Mouse (Mus musculus): ENCODE results near the gene Aup1. TPM values are rescaled to one million over a fixed set of nuclear protein-coding genes. Genes with fewer than 3 reads are reported as not detected.

Gene Aup1
- polyA plus RNA-seq, 1 experiment from 2014 or later = 175 TPM

GRCm38 (mm10) chr6:83025221-83025620 lies 29.1 kb upstream of the Aup1 start:
- no peak overlapping the region for H3K9ac ChIP-seq (replicated peaks)
- TF ChIP-seq EP300 (IDR thresholded peaks at IDR 0.05; ENCODE audit: low read depth) = no peak
- TF ChIP-seq CTCF (IDR thresholded peaks at IDR 0.05; ENCODE audit: low read depth) = no peak
- 0 out of 2 replicates have a peak, but pooled peaks cover 3% of the 10 kb centered on the region for H3K27me3 ChIP-seq (ENCODE audit: insufficient read depth, low read length)
- H3K4me2 ChIP-seq (ENCODE audit: low read depth, low read length) = no peak overlapping the region
- ATAC-seq (no peak), DNase-seq (no peak)
- no peaks in the 10 kb centered on the region for H3K36me3 ChIP-seq (replicated peaks; ENCODE audit: insufficient read depth, low read length)
- H3K9me3 ChIP-seq (ENCODE audit: low read length) = no peaks in the 10 kb centered on the region
- H3K27ac ChIP-seq (ENCODE audit: low read depth) = no peak overlapping the region
- peaks cover 45% of the 10 kb centered on the region for H3K4me1 ChIP-seq (ENCODE audit: insufficient read depth)
- no peak overlapping the region for H3K4me3 ChIP-seq (ENCODE audit: low read depth, low read length)
- WGBS (ENCODE audit: insufficient replicate concordance) = 83% methylated on average over 4 of the region's 4 CpGs

DNA sequence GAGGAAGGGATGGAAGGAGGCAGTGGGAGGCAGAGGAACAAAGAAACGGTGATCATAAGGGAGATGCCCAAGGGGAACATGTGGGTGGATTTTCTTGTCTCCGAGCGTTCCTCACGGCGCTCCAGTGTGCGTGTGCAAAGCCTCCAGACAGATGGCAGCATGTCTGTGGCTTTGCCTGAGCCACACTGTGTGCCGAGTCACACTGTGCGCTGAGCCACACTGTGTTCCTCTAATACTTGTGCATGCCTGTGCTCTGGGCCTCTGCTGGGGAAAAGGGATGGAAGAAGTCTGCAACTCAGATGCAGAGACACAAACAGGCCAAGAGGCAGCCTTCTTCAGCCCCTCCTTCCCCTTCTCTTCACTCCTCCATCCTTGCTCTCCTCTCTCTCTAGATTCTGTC lies 27.0 kb upstream of the Aup1 start:
- ATAC-seq = no peak
- H3K9me3 ChIP-seq (ENCODE audit: low read length) = no peaks in the 10 kb centered on the region
- peaks cover 13% of the 10 kb centered on the region; the same call in 1 of the 2 replicates for H3K27me3 ChIP-seq (ENCODE audit: insufficient read depth, low read length)
- no peak for DNase-seq
- no peak overlapping the region for H3K4me2 ChIP-seq (ENCODE audit: low read depth, low read length)
- H3K4me1 ChIP-seq (ENCODE audit: insufficient read depth) = peaks cover 33% of the 10 kb centered on the region
- H3K4me3 ChIP-seq (ENCODE audit: low read depth, low read length) = no peak overlapping the region
- no peak overlapping the region for H3K9ac ChIP-seq (replicated peaks)
- TF ChIP-seq CTCF (IDR thresholded peaks at IDR 0.05; ENCODE audit: low read depth) = no peak
- no peak for TF ChIP-seq EP300 (IDR thresholded peaks at IDR 0.05; ENCODE audit: low read depth)
- H3K27ac ChIP-seq (ENCODE audit: low read depth) = no peak overlapping the region
- H3K36me3 ChIP-seq (replicated peaks; ENCODE audit: insufficient read depth, low read length) = peaks cover 14% of the 10 kb centered on the region
- 75% methylated on average over 8 of the region's 8 CpGs for WGBS (ENCODE audit: insufficient replicate concordance)

DNA sequence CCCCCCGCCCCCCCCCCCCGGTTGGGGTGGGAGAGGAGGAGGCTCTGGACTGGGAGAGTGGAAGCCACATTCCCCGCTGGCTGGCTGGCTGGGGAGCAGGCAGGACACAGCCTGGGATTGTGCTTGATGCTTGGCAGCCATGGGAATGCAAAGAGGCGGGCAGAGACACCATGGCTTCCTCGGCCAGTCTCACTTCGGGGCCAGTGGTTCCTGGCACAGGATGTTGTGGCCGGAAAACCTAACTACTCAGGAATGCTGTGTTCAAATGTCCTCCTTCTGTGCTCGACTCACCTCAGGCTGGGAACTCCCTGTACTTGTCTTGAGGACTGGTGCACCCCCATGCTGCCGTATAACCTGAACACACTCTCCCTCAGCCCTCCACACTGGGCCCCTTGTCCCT lies 26.6 kb upstream of the Aup1 start:
- Histone ChIP-seq H3K36me3 (replicated peaks; ENCODE audit: insufficient read depth, low read length) (peaks cover 14% of the 10 kb centered on the region), H3K4me2 (ENCODE audit: low read depth, low read length) (no peak overlapping the region), H3K4me3 (ENCODE audit: low read depth, low read length) (no peak overlapping the region), H3K27me3 (ENCODE audit: insufficient read depth, low read length) (peaks cover 13% of the 10 kb centered on the region; the same call in 1 of the 2 replicates), H3K9ac (replicated peaks) (no peak overlapping the region), H3K9me3 (ENCODE audit: low read length) (no peaks in the 10 kb centered on the region), H3K27ac (ENCODE audit: low read depth) (no peak overlapping the region), H3K4me1 (ENCODE audit: insufficient read depth) (peaks cover 33% of the 10 kb centered on the region)
- no peak for DNase-seq
- ATAC-seq = no peak
- TF ChIP-seq CTCF (IDR thresholded peaks at IDR 0.05; ENCODE audit: low read depth) (no peak), EP300 (IDR thresholded peaks at IDR 0.05; ENCODE audit: low read depth) (no peak)
- 36% methylated on average over 6 of the region's 9 CpGs for WGBS (ENCODE audit: insufficient replicate concordance)

GRCm38 (mm10) chr6:83029777-83030176 lies 24.5 kb upstream of the Aup1 start:
- DNase-seq (no peak), ATAC-seq (no peak)
- Histone ChIP-seq H3K9me3 (ENCODE audit: low read length) (no peaks in the 10 kb centered on the region), H3K4me2 (ENCODE audit: low read depth, low read length) (no peak overlapping the region), H3K9ac (replicated peaks) (no peak overlapping the region), H3K4me3 (ENCODE audit: low read depth, low read length) (no peak overlapping the region), H3K27ac (ENCODE audit: low read depth) (no peak overlapping the region), H3K27me3 (ENCODE audit: insufficient read depth, low read length) (peaks cover 20% of the 10 kb centered on the region; the same call in 1 of the 2 replicates), H3K36me3 (replicated peaks; ENCODE audit: insufficient read depth, low read length) (peaks cover 14% of the 10 kb centered on the region), H3K4me1 (ENCODE audit: insufficient read depth) (peaks cover 27% of the 10 kb centered on the region)
- 73% methylated on average over 10 of the region's 10 CpGs for WGBS (ENCODE audit: insufficient replicate concordance)
- TF ChIP-seq EP300 (IDR thresholded peaks at IDR 0.05; ENCODE audit: low read depth) (no peak), CTCF (IDR thresholded peaks at IDR 0.05; ENCODE audit: low read depth) (no peak)

- no peak overlapping the region for H3K4me2 ChIP-seq (ENCODE audit: low read depth, low read length)
- no peak overlapping the region for H3K9ac ChIP-seq (replicated peaks)
- DNase-seq = no peak
- no peak overlapping the region for H3K4me3 ChIP-seq (ENCODE audit: low read depth, low read length)
- H3K27me3 ChIP-seq (ENCODE audit: insufficient read depth, low read length) = peaks cover 20% of the 10 kb centered on the region
- ATAC-seq = no peak
- H3K4me1 ChIP-seq (ENCODE audit: insufficient read depth) = peaks cover 27% of the 10 kb centered on the region
- H3K27ac ChIP-seq (ENCODE audit: low read depth) = no peak overlapping the region
- WGBS (ENCODE audit: insufficient replicate concordance) = 79% methylated on average over 7 of the region's 7 CpGs
- no peaks in the 10 kb centered on the region for H3K9me3 ChIP-seq (ENCODE audit: low read length)
- H3K36me3 ChIP-seq (replicated peaks; ENCODE audit: insufficient read depth, low read length) = peaks cover 14% of the 10 kb centered on the region
- TF ChIP-seq CTCF (IDR thresholded peaks at IDR 0.05; ENCODE audit: low read depth) (no peak), EP300 (IDR thresholded peaks at IDR 0.05; ENCODE audit: low read depth) (no peak)
Measured at GRCm38 (mm10) chr6:83031111-83031510, 23.2 kb upstream of the Aup1 start.

- DNase-seq (no peak), ATAC-seq (no peak)
- H3K27ac ChIP-seq (ENCODE audit: low read depth) = no peak overlapping the region; the same call in 1 of the 2 replicates
- H3K9ac ChIP-seq (replicated peaks) = peak overlapping the region; percentile 82
- H3K4me3 ChIP-seq (ENCODE audit: low read depth, low read length) = peak overlapping the region; percentile 80
- no peaks in the 10 kb centered on the region for H3K9me3 ChIP-seq (ENCODE audit: low read length)
- WGBS (ENCODE audit: insufficient replicate concordance) = 61% methylated on average over 18 of the region's 18 CpGs
- peaks cover 14% of the 10 kb centered on the region for H3K36me3 ChIP-seq (replicated peaks; ENCODE audit: insufficient read depth, low read length)
- peaks cover 20% of the 10 kb centered on the region for H3K27me3 ChIP-seq (ENCODE audit: insufficient read depth, low read length)
- TF ChIP-seq CTCF (IDR thresholded peaks at IDR 0.05; ENCODE audit: low read depth) (no peak), EP300 (IDR thresholded peaks at IDR 0.05; ENCODE audit: low read depth) (no peak)
- peaks cover 27% of the 10 kb centered on the region for H3K4me1 ChIP-seq (ENCODE audit: insufficient read depth)
- H3K4me2 ChIP-seq (ENCODE audit: low read depth, low read length) = peak overlapping the region; percentile 91
Measured at GRCm38 (mm10) chr6:83031921-83032590, 22.3 kb upstream of the Aup1 start.
